ENCODE assay signal across 12 mouse cellular contexts in the genomic region with DNA sequence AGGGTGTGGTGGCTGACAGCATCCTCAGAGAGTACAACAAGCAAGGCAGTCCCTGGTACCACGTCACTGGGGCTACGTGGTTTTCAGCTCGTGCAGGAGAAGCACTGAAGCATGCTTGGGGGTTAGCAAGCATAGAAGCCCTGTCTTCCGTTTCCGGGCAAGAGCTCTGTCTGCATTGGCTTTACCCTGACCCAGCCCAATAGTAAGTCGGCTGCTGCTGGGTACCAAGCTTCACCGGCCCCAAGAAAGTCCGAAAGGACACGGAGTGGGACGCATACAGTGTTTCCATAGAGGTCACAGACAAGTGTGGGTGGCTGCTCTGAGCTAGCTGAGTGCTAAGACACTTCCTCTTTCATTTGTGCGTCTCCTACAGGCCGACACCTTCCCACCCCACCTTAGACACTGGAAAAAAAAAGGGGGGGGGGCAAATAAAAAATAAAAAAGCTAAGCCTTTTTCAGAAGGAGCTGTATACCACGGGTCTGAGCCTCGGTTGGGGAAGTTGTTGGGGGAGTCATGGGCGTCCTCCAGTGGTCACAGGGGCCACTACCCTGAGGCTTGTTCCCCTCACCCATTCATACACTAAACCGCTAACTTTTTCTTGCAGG. TPM values are rescaled to one million over a fixed set of nuclear protein-coding genes. Genes with fewer than 3 reads are reported as not detected.
DNase-seq lines count a peak whose midpoint lies in the region; TF ChIP-seq lines count a peak whose summit lies in the region.
"Had no signal": no experiment of that assay in that cellular context is flagged by ENCODE, and none has a peak within 500 bp of the region (broad histone marks: within the 10 kb centered on the region; RNA-seq: fewer than 3 reads in every experiment).

No protein-coding gene starts in this region.

- TF ChIP-seq POLR2A in bone marrow macrophage, adult 2 months (IDR thresholded peaks at IDR 0.05; ENCODE audit: borderline replicate concordance, low read depth, low read length) = no peak

- DNase-seq in kidney, postnatal 10 days = peak; percentile 22
- no peak for DNase-seq in kidney, adult 18-20 months
- DNase-seq in lung, postnatal 4 days = peak; percentile 44 to 46
- peak; percentile 68 to 69 for DNase-seq in thymus, postnatal 10 days (ENCODE audit: low spot score in 2 of 2)
- no peak for DNase-seq in layer of hippocampus, adult 8-10 months (ENCODE audit: low spot score in 2 of 2)
- no peak for DNase-seq in layer of hippocampus, postnatal 36 days
- no peak for DNase-seq in neural tube, embryonic 10.5 days (ENCODE audit: extremely low spot score, low spot score)
- DNase-seq: forebrain, postnatal 0 days; right cerebral cortex, postnatal 25 days had no signal

- peak overlapping the region; percentile 41 for H3K4me3 ChIP-seq in bone marrow macrophage, adult 2 months (ENCODE audit: insufficient read depth, low read length)
- H3K4me3 ChIP-seq: limb, embryonic 15.5 days had no signal

- peaks cover 49% of the 10 kb centered on the region for H3K4me1 ChIP-seq in bone marrow macrophage, adult 2 months (ENCODE audit: control insufficient read depth, insufficient read depth, low read length)

- H3K27ac ChIP-seq in bone marrow macrophage, adult 2 months (ENCODE audit: insufficient read depth, low read depth, low read length) = peak overlapping the region; percentile 79
- H3K27ac ChIP-seq: limb, embryonic 15.5 days had no signal

- TF ChIP-seq CTCF in bone marrow macrophage, adult 2 months (IDR thresholded peaks at IDR 0.05; ENCODE audit: low read depth, low read length) = peak; percentile 54

RNA-seq across cellular contexts. Expression of gene Amz2, which starts 5.7 kb away (rescaled TPM):
- polyA plus RNA-seq in bone marrow macrophage, adult 2 months (2012; ENCODE audit: insufficient read depth, insufficient read length, missing spikeins) = 32.5 and 35.5 TPM in 2 replicates
- 10 to 100 TPM; 48.6 to 68.6 (median 55.6) TPM for total RNA-seq in layer of hippocampus, adult 8-10 months (2022)
- total RNA-seq in layer of hippocampus, postnatal 36 days (2021) = 10 to 100 TPM; 60.4 to 60.6 TPM

RNA-seq across cellular contexts. Expression of gene 9930022D16Rik, which starts 6.3 kb away (rescaled TPM):
- 0.40 and 0.49 TPM in 2 replicates for polyA plus RNA-seq in bone marrow macrophage, adult 2 months (2012; ENCODE audit: insufficient read depth, insufficient read length, missing spikeins)
- total RNA-seq in layer of hippocampus, adult 8-10 months (2022) = not detected
- not detected for total RNA-seq in layer of hippocampus, postnatal 36 days (2021)
- total RNA-seq: forebrain, postnatal 0 days had no signal
- polyA plus RNA-seq: brain, embryonic 14.5 days; forebrain, postnatal 0 days; limb, embryonic 15.5 days had no signal

RNA-seq across cellular contexts. Expression of gene Arsg, which starts 53.1 kb away (rescaled TPM):
- polyA plus RNA-seq in bone marrow macrophage, adult 2 months (2012; ENCODE audit: insufficient read depth, insufficient read length, missing spikeins) = 3.7 and 4.4 TPM in 2 replicates
- 10 to 100 TPM; 14.1 to 22.3 (median 19.7) TPM for total RNA-seq in layer of hippocampus, adult 8-10 months (2022)
- total RNA-seq in layer of hippocampus, postnatal 36 days (2021) = 10 to 100 TPM in 1 of 2 experiments, 1 to 10 TPM in 1; 9.6 to 12.2 TPM

RNA-seq across cellular contexts. Expression of gene Slc16a6, which starts 53.3 kb away (rescaled TPM):
- polyA plus RNA-seq in bone marrow macrophage, adult 2 months (2012; ENCODE audit: insufficient read depth, insufficient read length, missing spikeins) = 32.6 and 38.7 TPM in 2 replicates
- total RNA-seq in layer of hippocampus, adult 8-10 months (2022) = 10 to 100 TPM in 2 of 4 experiments, 1 to 10 TPM in 2; 6.6 to 11.5 (median 10.3) TPM
- total RNA-seq in layer of hippocampus, postnatal 36 days (2021) = 1 to 10 TPM; 5.2 to 6.2 TPM

RNA-seq across cellular contexts. Expression of gene Gna13, which starts 57.4 kb away (rescaled TPM):
- polyA plus RNA-seq in bone marrow macrophage, adult 2 months (2012; ENCODE audit: insufficient read depth, insufficient read length, missing spikeins) = 77.0 and 84.9 TPM in 2 replicates
- total RNA-seq in layer of hippocampus, adult 8-10 months (2022) = 10 to 100 TPM; 56.4 to 69.6 (median 63.0) TPM
- 10 to 100 TPM; 53.5 to 54.8 TPM for total RNA-seq in layer of hippocampus, postnatal 36 days (2021)

Comparison
In these comparisons a context has a peak if more than half of its experiments do, and no peak if none do; other contexts are left out.
1. DNase-seq: peak in kidney, postnatal 10 days (single experiment), lung, postnatal 4 days (2 of 2) and thymus, postnatal 10 days (2 of 2); none in kidney, adult 18-20 months (single experiment), layer of hippocampus, adult 8-10 months (0 of 2), layer of hippocampus, postnatal 36 days (0 of 2) and neural tube, embryonic 10.5 days (single experiment).